Mouse (Mus musculus) olfactory bulb, adult 2 months (tissue): ENCODE results near the gene Cd2bp2. TPM values are rescaled to one million over a fixed set of nuclear protein-coding genes. Genes with fewer than 3 reads are reported as not detected.
A peak's percentile ranks its signal among the peaks of the same experiment; 100 is the strongest.

Experiments
- H3K27ac ChIP-seq: fragments of 200-500 bp; 2 replicates; pipeline ENCODE4 v1.5.1; 2012; ENCODE audit warnings: low read depth, low read length; ENCODE audit not compliant: insufficient read depth
- H3K4me1 ChIP-seq: fragments of 200-500 bp; 2 replicates; pipeline ENCODE4 v1.6.1; 2012; ENCODE audit warnings: low read length; ENCODE audit not compliant: control insufficient read depth, insufficient read depth
- H3K4me3 ChIP-seq: fragments of 200-500 bp; 2 replicates; pipeline ENCODE4 v1.5.1; 2012; ENCODE audit warnings: mild to moderate bottlenecking, low read depth, low read length, moderate library complexity; ENCODE audit not compliant: insufficient read depth
- CTCF ChIP-seq: fragments of 200-500 bp; IDR thresholded peaks from 2 replicates; pipeline ENCODE4 v1.5.1; 2012; ENCODE audit warnings: low read depth, mild to moderate bottlenecking, low read length, moderate library complexity; ENCODE audit not compliant: insufficient read depth
- POLR2A ChIP-seq: fragments of 200-500 bp; IDR thresholded peaks from 2 replicates; pipeline ENCODE4 v1.6.1; 2012; ENCODE audit warnings: mild to moderate bottlenecking, low read depth, low read length, moderate library complexity; ENCODE audit not compliant: insufficient read depth
- whole genome bisulfite sequencing: fragments of 180-500 bp; shearing (Covaris S2); methylation state at CpG from one replicate; pipeline ENCODE4 v1.1.7; 2018; 5-methylcytosine and 5-hydroxymethylcytosine counted together
- polyA plus RNA-seq: library from polyadenylated mRNA; stranded (reverse); fragments of >200 nt; gene quantifications from 2 replicates; pipeline ENCODE4 v1.2.4, GENCODE M21; 2012; ENCODE audit warnings: low replicate concordance; ENCODE audit not compliant: missing spikeins, insufficient read depth, insufficient read length

Gene Cd2bp2
- polyA plus RNA-seq = not detected in 2 replicates

DNA sequence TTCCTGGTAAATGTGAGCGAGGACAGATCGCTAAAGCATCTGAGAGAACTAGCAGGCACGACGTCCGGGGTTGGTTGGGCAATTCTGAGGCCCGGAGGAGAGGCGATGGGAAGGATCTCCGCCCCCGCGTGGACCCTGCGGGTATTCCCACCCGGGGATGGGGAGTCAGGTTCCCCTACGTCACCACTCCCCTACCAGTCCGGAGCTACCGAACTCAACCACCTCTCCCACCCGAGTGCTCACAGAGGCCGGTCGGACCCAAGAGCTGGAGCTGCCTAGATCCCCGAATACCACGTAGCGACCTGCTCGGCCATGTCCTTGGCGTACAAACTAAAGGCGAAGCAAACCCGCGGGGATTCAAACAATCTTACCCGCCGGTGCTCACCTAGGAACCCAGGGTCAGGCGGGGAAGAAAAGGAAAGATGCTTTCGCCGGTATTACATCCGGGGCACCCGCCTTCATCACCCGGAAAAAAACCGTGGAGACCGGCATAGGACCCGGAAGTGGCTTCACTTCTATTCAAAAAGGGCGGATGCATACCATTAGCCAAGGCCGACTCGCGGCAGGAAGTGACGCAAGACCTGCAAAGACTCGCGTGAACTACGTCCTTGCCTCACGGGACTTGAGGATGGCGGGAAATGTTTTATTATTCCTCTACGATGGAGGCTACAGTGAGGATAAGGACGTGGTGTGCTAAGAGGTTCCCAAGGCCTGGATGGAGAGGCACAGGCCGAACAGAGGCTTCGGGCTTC, at the start of gene Cd2bp2:
Gene Cd2bp2, minus strand, starts transcription at position 507 of the 752 bp plus-strand sequence.
- TF ChIP-seq POLR2A (0 out of 2 replicates have a peak, but pooled peaks have one; percentile 21), CTCF (no peak)
- Histone ChIP-seq H3K4me3 (peak within 1 kb of the TSS; percentile 95), H3K4me1 (peaks cover 15% of the 10 kb centered on the region), H3K27ac (peak within 1 kb of the TSS; percentile 64)
- under 1% methylated on average over 51 of the region's 51 CpGs for WGBS

- H3K4me1 ChIP-seq = peaks cover 14% of the 10 kb centered on the region
- H3K4me3 ChIP-seq = peak overlapping the region; percentile 73
- H3K27ac ChIP-seq = peak overlapping the region; percentile 81
- 6% methylated on average over 29 of the region's 33 CpGs for WGBS
- no peak for TF ChIP-seq CTCF
- TF ChIP-seq POLR2A = no peak; the same call in 1 of the 2 replicates
These were observed 49.0 kb upstream of the Cd2bp2 start for GRCm38 (mm10) chr7:127244658-127245510.

DNA sequence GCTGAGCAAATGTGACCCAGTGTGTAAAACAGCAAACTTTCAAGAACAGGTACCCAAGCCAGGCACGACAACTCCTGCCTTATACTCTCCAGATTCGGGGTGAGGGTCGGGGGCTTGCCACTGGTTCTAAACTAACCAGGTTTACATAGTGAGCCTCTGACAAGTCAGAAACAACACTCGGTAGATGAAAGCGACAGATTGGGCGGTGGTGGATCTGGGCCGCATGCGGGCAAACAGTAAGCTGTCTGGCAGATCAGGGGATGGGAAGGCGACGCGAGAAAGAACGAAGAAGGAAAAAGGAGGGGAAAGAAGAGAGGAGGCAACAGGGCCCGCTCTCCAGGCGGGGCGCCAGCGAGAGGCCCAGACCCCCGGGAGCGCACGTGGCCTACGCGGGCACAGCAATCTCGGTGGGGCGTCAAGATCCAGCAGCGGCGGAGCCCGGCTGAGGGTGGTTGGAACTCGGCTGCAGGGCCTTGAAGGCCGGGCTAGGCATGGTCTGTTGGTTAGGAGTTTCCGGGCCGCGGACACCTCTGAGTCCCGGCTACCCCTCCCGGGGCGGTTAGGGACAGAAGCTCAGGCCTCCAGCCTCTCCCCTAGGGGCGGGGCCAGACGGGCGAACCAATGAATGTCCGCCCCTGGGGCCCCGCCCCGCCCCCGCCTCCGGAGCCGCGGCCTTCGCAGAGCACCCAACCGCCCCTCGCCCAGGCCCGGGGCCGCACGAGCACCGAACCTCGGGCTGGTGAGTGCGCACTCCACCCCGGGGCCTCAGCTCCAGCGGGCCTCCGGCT, 48.2 kb upstream of the Cd2bp2 start, which contains the start of gene Zfp771:
Gene Zfp771, plus strand, starts transcription at position 405 of the 788 bp plus-strand sequence.
- Histone ChIP-seq H3K4me1 (peaks cover 14% of the 10 kb centered on the region), H3K27ac (peak within 1 kb of the TSS; percentile 81)

DNA sequence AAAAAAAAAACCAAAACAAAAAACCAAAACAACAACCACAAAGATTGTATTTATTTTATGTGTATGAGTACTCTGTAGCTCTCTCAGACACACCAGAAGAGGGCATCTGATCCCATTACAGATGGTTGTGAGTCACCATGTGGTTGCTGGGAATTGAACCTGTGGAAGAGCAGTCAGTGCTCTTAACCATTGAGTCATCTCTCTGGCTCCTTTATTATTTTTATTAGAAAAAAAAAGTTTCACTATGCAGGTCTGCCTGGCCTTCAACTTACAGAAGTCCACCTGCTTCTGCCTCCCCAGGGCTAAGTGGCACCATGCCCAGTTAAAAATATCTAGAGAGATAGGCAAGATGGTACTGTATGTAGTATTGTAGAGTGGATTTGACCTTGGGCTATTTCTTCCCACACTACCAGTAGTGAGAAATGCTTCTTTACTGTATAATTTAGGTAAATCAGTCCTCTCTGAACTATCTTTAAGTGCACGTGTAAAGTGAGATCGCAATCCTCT, 47.6 kb upstream of the Cd2bp2 start:
- peak overlapping the region; percentile 61 for H3K27ac ChIP-seq
- 14% methylated on average over 2 of the region's 2 CpGs for WGBS
- TF ChIP-seq CTCF (no peak), POLR2A (no peak)
- peaks cover 14% of the 10 kb centered on the region for H3K4me1 ChIP-seq
- peak overlapping the region; percentile 73 for H3K4me3 ChIP-seq

More for the DNA sequence above, 48.2 kb upstream of the Cd2bp2 start, which contains the start of gene Zfp771:
- WGBS = under 1% methylated on average over 56 of the region's 56 CpGs
- peak within 1 kb of the TSS; percentile 73 for H3K4me3 ChIP-seq
- peak; percentile 10; the same call in 1 of the 2 replicates for TF ChIP-seq CTCF
- peak; percentile 56 for TF ChIP-seq POLR2A

- H3K4me3 ChIP-seq = no peak overlapping the region
- WGBS = 52% methylated on average over 2 of the region's 2 CpGs
These were observed 38.9 kb upstream of the Cd2bp2 start for GRCm38 (mm10) chr7:127234777-127235176.

GRCm38 (mm10) chr7:127233765-127234164, 37.9 kb upstream of the Cd2bp2 start:
- 3% methylated on average over 9 of the region's 9 CpGs for WGBS
- Histone ChIP-seq H3K4me1 (peaks cover 11% of the 10 kb centered on the region), H3K27ac (no peak overlapping the region), H3K4me3 (peak overlapping the region; percentile 86)
- TF ChIP-seq POLR2A (no peak), CTCF (no peak)

More at GRCm38 (mm10) chr7:127234777-127235176, 38.9 kb upstream of the Cd2bp2 start:
- TF ChIP-seq CTCF = no peak
- no peak for TF ChIP-seq POLR2A
- Histone ChIP-seq H3K27ac (no peak overlapping the region), H3K4me1 (peaks cover 11% of the 10 kb centered on the region)

GRCm38 (mm10) chr7:127233368-127233749, 37.5 kb upstream of the Cd2bp2 start:
- Histone ChIP-seq H3K4me3 (peak overlapping the region; percentile 86), H3K27ac (peak overlapping the region; percentile 3; the same call in 1 of the 2 replicates), H3K4me1 (peaks cover 11% of the 10 kb centered on the region)
- WGBS = under 1% methylated on average over 27 of the region's 27 CpGs
- TF ChIP-seq CTCF (no peak), POLR2A (no peak)
